Comparison of ENCODE assay signal across 11 mouse cellular contexts in the genomic region with DNA sequence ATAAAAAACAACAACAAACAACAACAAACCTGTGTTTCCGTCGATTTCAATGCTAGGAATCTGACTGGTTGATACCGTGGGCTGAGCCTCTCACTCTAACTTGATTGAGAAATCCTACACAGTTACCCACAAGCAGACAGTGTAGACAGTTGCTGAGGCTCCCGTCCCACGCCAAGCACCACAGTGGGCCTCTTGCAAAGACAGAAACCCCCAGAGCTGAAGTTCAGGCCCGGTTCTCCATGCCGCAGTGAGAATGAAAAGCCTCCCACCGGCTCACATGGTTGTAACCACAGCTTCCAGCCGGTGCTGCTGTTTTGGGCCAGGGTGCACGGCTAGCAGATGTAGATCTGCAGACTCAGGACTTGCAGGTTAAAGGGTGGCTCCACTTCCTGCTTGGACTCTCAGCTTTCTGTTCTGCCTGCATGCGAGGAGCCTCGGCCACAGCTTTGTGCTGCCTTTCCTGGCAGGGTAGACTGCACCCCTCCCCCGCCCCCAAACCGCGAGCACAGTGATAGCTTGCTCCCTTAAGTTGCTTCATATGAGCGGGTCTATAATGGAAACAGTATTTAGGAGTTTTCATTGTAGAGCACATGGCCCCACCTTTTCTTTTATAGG.
DNase-seq lines count a peak whose midpoint lies in the region; ATAC-seq and TF ChIP-seq lines count a peak whose summit lies in the region.
"Had no signal": no experiment of that assay in that cellular context is flagged by ENCODE, and none has a peak within 500 bp of the region (broad histone marks: within the 10 kb centered on the region; RNA-seq: fewer than 3 reads in every experiment).

No protein-coding gene starts in this region.

- no peak overlapping the region for H3K9ac ChIP-seq in intestine, embryonic 14.5 days (ENCODE audit: low read length)
- H3K9ac ChIP-seq in intestine, embryonic 16.5 days (ENCODE audit: low read depth, low read length), result no peak overlapping the region
- H3K9ac ChIP-seq in liver, embryonic 12.5 days, result no peak overlapping the region
- H3K9ac ChIP-seq in forebrain, postnatal 0 days, result no peak overlapping the region
- no peak overlapping the region for H3K9ac ChIP-seq in heart, adult 2 months (ENCODE audit: low read depth, low read length)
- H3K9ac ChIP-seq in hindbrain, embryonic 14.5 days, result no peak overlapping the region

- no peak overlapping the region for H3K4me3 ChIP-seq in intestine, embryonic 14.5 days (ENCODE audit: low read depth, low read length)
- no peak overlapping the region for H3K4me3 ChIP-seq in intestine, embryonic 16.5 days (ENCODE audit: low read length)
- no peak overlapping the region for H3K4me3 ChIP-seq in liver, embryonic 12.5 days
- no peak overlapping the region for H3K4me3 ChIP-seq in forebrain, postnatal 0 days (ENCODE audit: low read depth, low read length)
- H3K4me3 ChIP-seq in heart, adult 2 months, result no peak overlapping the region
- no peak overlapping the region for H3K4me3 ChIP-seq in hindbrain, embryonic 14.5 days (replicated peaks; ENCODE audit: low read length)

- no peaks in the 10 kb centered on the region for H3K79me2 ChIP-seq in heart, adult 2 months (replicated peaks; ENCODE audit: control insufficient read depth, insufficient read depth, low read length)

- intact Hi-C loops in heart, adult 2 months (cut with DNase I), result no loop called here

- no peak overlapping the region for H3K4me2 ChIP-seq in intestine, embryonic 14.5 days (ENCODE audit: low read length)
- H3K4me2 ChIP-seq in intestine, embryonic 16.5 days (ENCODE audit: low read depth, low read length), result no peak overlapping the region
- H3K4me2 ChIP-seq in liver, embryonic 12.5 days, result no peak overlapping the region
- H3K4me2 ChIP-seq in forebrain, postnatal 0 days (ENCODE audit: low read depth), result no peak overlapping the region
- no peak overlapping the region for H3K4me2 ChIP-seq in hindbrain, embryonic 14.5 days (replicated peaks)

- no peaks in the 10 kb centered on the region for H3K36me3 ChIP-seq in intestine, embryonic 14.5 days (ENCODE audit: control insufficient read depth, insufficient read depth, low read length)
- H3K36me3 ChIP-seq in intestine, embryonic 16.5 days (ENCODE audit: control insufficient read depth, insufficient read depth, low read length), result no peaks in the 10 kb centered on the region
- no peaks in the 10 kb centered on the region for H3K36me3 ChIP-seq in liver, embryonic 12.5 days
- no peaks in the 10 kb centered on the region for H3K36me3 ChIP-seq in forebrain, postnatal 0 days (ENCODE audit: insufficient read depth)
- no peaks in the 10 kb centered on the region for H3K36me3 ChIP-seq in heart, adult 2 months (ENCODE audit: control insufficient read depth, insufficient read depth, low read length)
- H3K36me3 ChIP-seq in hindbrain, embryonic 14.5 days (replicated peaks; ENCODE audit: control insufficient read depth, insufficient read depth), result no peaks in the 10 kb centered on the region

- no peak overlapping the region for H3K27ac ChIP-seq in intestine, embryonic 14.5 days (ENCODE audit: low read depth)
- H3K27ac ChIP-seq in intestine, embryonic 16.5 days (ENCODE audit: low read length), result no peak overlapping the region
- no peak overlapping the region for H3K27ac ChIP-seq in liver, embryonic 12.5 days
- no peak overlapping the region for H3K27ac ChIP-seq in forebrain, postnatal 0 days (ENCODE audit: low read depth, low read length)
- no peak overlapping the region for H3K27ac ChIP-seq in heart, adult 2 months
- H3K27ac ChIP-seq in hindbrain, embryonic 14.5 days, result no peak overlapping the region

- no peak for TF ChIP-seq CTCF in brain, embryonic 14.5 days (IDR thresholded peaks at IDR 0.05; ENCODE audit: borderline replicate concordance, extremely low read depth, insufficient read depth, insufficient read length)
- no peak for TF ChIP-seq CTCF in forebrain, postnatal 0 days (IDR thresholded peaks at IDR 0.05; ENCODE audit: low read depth)
- TF ChIP-seq CTCF in heart, adult 2 months (IDR thresholded peaks at IDR 0.05), result no peak

- no peaks in the 10 kb centered on the region for H3K4me1 ChIP-seq in intestine, embryonic 14.5 days (replicated peaks; ENCODE audit: control insufficient read depth, insufficient read depth, low read length)
- no peaks in the 10 kb centered on the region for H3K4me1 ChIP-seq in intestine, embryonic 16.5 days (ENCODE audit: control insufficient read depth, insufficient read depth, low read length)
- no peaks in the 10 kb centered on the region; the same call in 1 of the 2 replicates for H3K4me1 ChIP-seq in liver, embryonic 12.5 days
- peaks cover under 1% of the 10 kb centered on the region; the same call in 1 of the 2 replicates for H3K4me1 ChIP-seq in forebrain, postnatal 0 days (ENCODE audit: insufficient read depth)
- H3K4me1 ChIP-seq in heart, adult 2 months (ENCODE audit: control insufficient read depth, insufficient read depth, low read length), result no peaks in the 10 kb centered on the region
- H3K4me1 ChIP-seq in hindbrain, embryonic 14.5 days (replicated peaks; ENCODE audit: control insufficient read depth, insufficient read depth, low read length), result no peaks in the 10 kb centered on the region

- no peak for TF ChIP-seq EP300 in heart, adult 2 months (IDR thresholded peaks at IDR 0.05; ENCODE audit: insufficient read depth, low read depth, low read length)

- 65% methylated on average over 16 of the region's 16 CpGs for WGBS in intestine, embryonic 14.5 days
- 69% methylated on average over 16 of the region's 16 CpGs for WGBS in intestine, embryonic 16.5 days
- 36% methylated on average over 16 of the region's 16 CpGs for WGBS in liver, embryonic 12.5 days (ENCODE audit: insufficient replicate concordance)
- WGBS in forebrain, postnatal 0 days, result 81% methylated on average over 16 of the region's 16 CpGs
- 60% methylated on average over 16 of the region's 16 CpGs for WGBS in heart, adult 2 months
- 74% methylated on average over 16 of the region's 16 CpGs for WGBS in hindbrain, embryonic 14.5 days

- ATAC-seq in intestine, embryonic 14.5 days (replicated peaks; ENCODE audit: low FRiP score, low TSS enrichment, low read depth), result 0 out of 2 replicates have a peak, but pooled peaks have one; percentile 19
- no peak for ATAC-seq in intestine, embryonic 16.5 days
- peak; percentile 30; the same call in 1 of the 2 replicates for ATAC-seq in liver, embryonic 12.5 days
- ATAC-seq in forebrain, postnatal 0 days, result no peak
- ATAC-seq in hindbrain, embryonic 14.5 days (ENCODE audit: low FRiP score), result no peak

- H3K9me3 ChIP-seq in intestine, embryonic 14.5 days (ENCODE audit: control insufficient read depth, low read length), result peaks cover 7% of the 10 kb centered on the region; the same call in 1 of the 2 replicates
- H3K9me3 ChIP-seq in intestine, embryonic 16.5 days (ENCODE audit: control insufficient read depth, low read length), result no peaks in the 10 kb centered on the region
- H3K9me3 ChIP-seq in liver, embryonic 12.5 days (replicated peaks), result peaks cover 11% of the 10 kb centered on the region; the same call in 1 of the 2 replicates
- peaks cover 9% of the 10 kb centered on the region for H3K9me3 ChIP-seq in forebrain, postnatal 0 days (ENCODE audit: low read length)
- 0 out of 2 replicates have a peak, but pooled peaks cover 5% of the 10 kb centered on the region for H3K9me3 ChIP-seq in hindbrain, embryonic 14.5 days (ENCODE audit: control insufficient read depth, low read length)

- DNase-seq in intestine, embryonic 14.5 days (ENCODE audit: low spot score), result no peak
- peak; percentile 38 for DNase-seq in brain, embryonic 14.5 days (ENCODE audit: low read depth)
- DNase-seq in thymus, postnatal 0 days (ENCODE audit: low spot score), result peak; percentile 63
- no peak for DNase-seq in forebrain, postnatal 0 days
- no peak for DNase-seq in heart, adult 2 months
- DNase-seq in hindbrain, embryonic 14.5 days (ENCODE audit: low spot score), result no peak
- DNase-seq: cerebellum, adult 9-11 months; heart, postnatal 10 days; layer of hippocampus, postnatal 36 days had no signal

- no peak for TF ChIP-seq POLR2A in brain, embryonic 14.5 days (IDR thresholded peaks at IDR 0.05; ENCODE audit: borderline replicate concordance, extremely low read depth, insufficient read depth, insufficient read length, poor library complexity, severe bottlenecking)
- no peak for TF ChIP-seq POLR2A in heart, adult 2 months (IDR thresholded peaks at IDR 0.05; ENCODE audit: insufficient read depth, low read depth, low read length)

- H3K27me3 ChIP-seq in intestine, embryonic 14.5 days (replicated peaks; ENCODE audit: control insufficient read depth, insufficient read depth, low read length), result no peaks in the 10 kb centered on the region
- H3K27me3 ChIP-seq in intestine, embryonic 16.5 days (replicated peaks; ENCODE audit: control insufficient read depth, insufficient read depth, low read length), result no peaks in the 10 kb centered on the region
- H3K27me3 ChIP-seq in liver, embryonic 12.5 days (replicated peaks), result no peaks in the 10 kb centered on the region
- H3K27me3 ChIP-seq in forebrain, postnatal 0 days (ENCODE audit: insufficient read depth, low read length), result no peaks in the 10 kb centered on the region
- no peaks in the 10 kb centered on the region for H3K27me3 ChIP-seq in heart, adult 2 months (ENCODE audit: control insufficient read depth, insufficient read depth, low read length)
- H3K27me3 ChIP-seq in hindbrain, embryonic 14.5 days (ENCODE audit: control insufficient read depth, insufficient read depth, low read length), result no peaks in the 10 kb centered on the region

Comparison
In these comparisons a context has a peak if more than half of its experiments do, and no peak if none do; other contexts are left out.
1. ATAC-seq: peak in intestine, embryonic 14.5 days (single experiment) and liver, embryonic 12.5 days (single experiment); none in intestine, embryonic 16.5 days (single experiment), forebrain, postnatal 0 days (single experiment) and hindbrain, embryonic 14.5 days (single experiment).
2. DNase-seq: peak in brain, embryonic 14.5 days (single experiment) and thymus, postnatal 0 days (single experiment); none in intestine, embryonic 14.5 days (single experiment), forebrain, postnatal 0 days (single experiment), heart, adult 2 months (0 of 2) and hindbrain, embryonic 14.5 days (single experiment).